Mouse (Mus musculus) MEL (cell line): Measurements from ENCODE around the gene Plcb1.

Experiments
- BHLHE40 ChIP-seq: IDR thresholded peaks from 2 replicates; pipeline ENCODE4 v1.6.1; 2012; ENCODE audit warnings: low read depth, mild to moderate bottlenecking, inconsistent platforms, low read length, improper control_type of control experiment, borderline replicate concordance
- CTCF ChIP-seq, 3 experiments: IDR thresholded peaks in 2 of 3; conservative IDR thresholded peaks in 1 of 3; 2 replicates each; pipeline ENCODE4 v1.5.1; 2011 to 2012; ENCODE audit warnings: low read length in 3 of 3, low read depth in 2 of 3, mild to moderate bottlenecking in 2 of 3, improper control_type of control experiment in 1 of 3, inconsistent platforms in 1 of 3, mixed read lengths in 1 of 3, moderate library complexity in 1 of 3; ENCODE audit not compliant: control insufficient read depth in 1 of 3, insufficient read depth in 1 of 3, poor library complexity in 1 of 3, severe bottlenecking in 1 of 3
- ELF1 ChIP-seq: IDR thresholded peaks from 2 replicates; pipeline ENCODE4 v1.6.1; 2014; ENCODE audit warnings: low read depth, mild to moderate bottlenecking, inconsistent platforms, low read length, improper control_type of control experiment, moderate library complexity
- EP300 ChIP-seq, 2 experiments: IDR thresholded peaks; 2 replicates each; pipeline ENCODE4 v1.6.1; 2011; ENCODE audit warnings: improper control_type of control experiment in 2 of 2, low read length in 2 of 2, low read depth in 1 of 2, mild to moderate bottlenecking in 1 of 2
- MAX ChIP-seq: IDR thresholded peaks from 2 replicates; pipeline ENCODE4 v1.6.1; 2011; ENCODE audit warnings: low read length, improper control_type of control experiment
- POLR2A ChIP-seq, 2 experiments: IDR thresholded peaks; 2 replicates each; pipeline ENCODE4 v1.6.1; 2011 to 2012; ENCODE audit warnings: low read length in 2 of 2, mild to moderate bottlenecking in 2 of 2, control low read depth in 1 of 2, improper control_type of control experiment in 1 of 2, low read depth in 1 of 2, moderate library complexity in 1 of 2; ENCODE audit not compliant: control insufficient read depth in 1 of 2, insufficient read depth in 1 of 2, poor library complexity in 1 of 2
- RCOR1 ChIP-seq: IDR thresholded peaks from 2 replicates; pipeline ENCODE4 v1.6.1; 2012; ENCODE audit warnings: low read depth, mild to moderate bottlenecking, inconsistent platforms, low read length, improper control_type of control experiment
- ZC3H11A ChIP-seq: IDR thresholded peaks from 2 replicates; pipeline ENCODE4 v1.6.1; 2012; ENCODE audit warnings: low read depth, mild to moderate bottlenecking, inconsistent platforms, low read length, improper control_type of control experiment

- TF ChIP-seq CTCF (IDR thresholded peaks at IDR 0.05 in 2 of 3, conservative IDR thresholded peaks at IDR 0.05 in 1 of 3; ENCODE audit: control insufficient read depth in 1 of 3, insufficient read depth in 1 of 3, low read depth in 2 of 3, low read length in 3 of 3, poor library complexity in 1 of 3, severe bottlenecking in 1 of 3) = no peak
- no peak for TF ChIP-seq BHLHE40
- no peak for TF ChIP-seq POLR2A (IDR thresholded peaks at IDR 0.05; ENCODE audit: control insufficient read depth in 1 of 2, insufficient read depth in 1 of 2, low read depth in 1 of 2, low read length in 2 of 2, poor library complexity in 1 of 2)
- TF ChIP-seq ELF1 = no peak
- TF ChIP-seq EP300 (IDR thresholded peaks at IDR 0.05; ENCODE audit: low read depth in 1 of 2, low read length in 2 of 2) = no peak
- no peak for TF ChIP-seq ZC3H11A
- TF ChIP-seq RCOR1 = no peak
- no peak for TF ChIP-seq MAX
Measured at GRCm38 (mm10) chr2:134981394-134981793, 195.5 kb downstream of the Plcb1 start.
